Mouse (Mus musculus) intestine, postnatal 0 days (tissue): Measurements from ENCODE around the gene Gnpat. TPM values are rescaled to one million over a fixed set of nuclear protein-coding genes. Genes with fewer than 3 reads are reported as not detected.

Experiments
- ATAC-seq: fragments of 200-750 bp; cut with Nextera tagmentation; 2 replicates; pipeline ENCODE4 v1.8.0; 2017; ENCODE audit warnings: mild to moderate bottlenecking, moderate TSS enrichment, moderate library complexity
- H3K27ac ChIP-seq: fragments of 300-500 bp; sonication (generic); 2 replicates; pipeline ENCODE4 v1.5.1; 2014; ENCODE audit warnings: mild to moderate bottlenecking, low read depth, low read length, moderate library complexity
- H3K27me3 ChIP-seq: fragments of 300-500 bp; sonication (generic); replicated peaks from 2 replicates; pipeline ENCODE4 v1.6.1; 2014; ENCODE audit warnings: low read length, mixed read lengths; ENCODE audit not compliant: control insufficient read depth, insufficient read depth
- H3K36me3 ChIP-seq: fragments of 300-500 bp; sonication (generic); 2 replicates; pipeline ENCODE4 v1.6.1; 2014; ENCODE audit warnings: mild to moderate bottlenecking, moderate library complexity; ENCODE audit not compliant: control insufficient read depth, insufficient read depth
- H3K4me1 ChIP-seq: fragments of 300-500 bp; sonication (generic); replicated peaks from 2 replicates; pipeline ENCODE4 v1.6.1; 2014; ENCODE audit warnings: antibody characterized with exemption, low read length, mixed read lengths; ENCODE audit not compliant: control insufficient read depth, insufficient read depth
- H3K4me2 ChIP-seq: fragments of 300-500 bp; sonication (generic); replicated peaks from 2 replicates; pipeline ENCODE4 v1.6.1; 2014; ENCODE audit warnings: low read depth, mild to moderate bottlenecking, moderate library complexity
- H3K4me3 ChIP-seq: fragments of 300-500 bp; sonication (generic); 2 replicates; pipeline ENCODE4 v1.5.1; 2014; ENCODE audit warnings: low read depth, low read length
- H3K9ac ChIP-seq: fragments of 300-500 bp; sonication (generic); 2 replicates; pipeline ENCODE4 v1.6.1; 2014; ENCODE audit warnings: mild to moderate bottlenecking, low read depth, low read length
- H3K9me3 ChIP-seq: fragments of 300-500 bp; sonication (generic); 2 replicates; pipeline ENCODE4 v1.6.1; 2016; ENCODE audit warnings: mixed run types; ENCODE audit not compliant: control insufficient read depth
- CTCF ChIP-seq: sonication (generic); IDR thresholded peaks from 2 replicates; pipeline ENCODE4 v1.5.1; 2016; ENCODE audit warnings: low read depth, mild to moderate bottlenecking, control low read depth, antibody characterized with exemption, moderate library complexity
- WGBS: fragments of 180-500 bp; shearing (Covaris S2); extraction: QIAGEN DNeasy Blood & Tissue Kit; methylation state at CpG from one replicate; pipeline ENCODE4 v1.1.7; 2014; 5-methylcytosine and 5-hydroxymethylcytosine counted together
- polyA plus RNA-seq: library from polyadenylated mRNA; unstranded; fragments of >200 nt; fragmentation: Nextera tagmentation; extraction: Ambion mirVana; gene quantifications from 2 replicates; pipeline ENCODE4 v1.2.1, GENCODE M21; 2015

The Gnpat gene
- polyA plus RNA-seq, 1 experiment from 2014 or later, result 31.0 TPM

- no peaks in the 10 kb centered on the region for H3K9me3 ChIP-seq
- H3K27ac ChIP-seq, result no peak overlapping the region
- peaks cover 24% of the 10 kb centered on the region for H3K36me3 ChIP-seq
- H3K4me1 ChIP-seq, result peaks cover 6% of the 10 kb centered on the region; the same call in 1 of the 2 replicates
- H3K9ac ChIP-seq, result no peak overlapping the region
- 79% methylated on average over 18 of the region's 18 CpGs for WGBS
- no peak for ATAC-seq
- H3K27me3 ChIP-seq, result no peaks in the 10 kb centered on the region
- no peak overlapping the region for H3K4me3 ChIP-seq
- no peak overlapping the region for H3K4me2 ChIP-seq
- TF ChIP-seq CTCF, result no peak
Measured at GRCm38 (mm10) chr8:124917741-124918484, 55.1 kb downstream of the Gnpat start.

GRCm38 (mm10) chr8:124921369-124922279 lies 58.8 kb downstream of the Gnpat start:
- no peak overlapping the region for H3K9ac ChIP-seq
- H3K4me2 ChIP-seq, result peak overlapping the region; percentile 55
- no peaks in the 10 kb centered on the region for H3K27me3 ChIP-seq
- H3K4me1 ChIP-seq, result peaks cover 10% of the 10 kb centered on the region; the same call in 1 of the 2 replicates
- peak; percentile 75 for ATAC-seq
- no peaks in the 10 kb centered on the region for H3K9me3 ChIP-seq
- 33% methylated on average over 18 of the region's 18 CpGs for WGBS
- H3K36me3 ChIP-seq, result no peaks in the 10 kb centered on the region
- peak overlapping the region; percentile 5 for H3K4me3 ChIP-seq
- 0 out of 2 replicates have a peak overlapping the region, but pooled peaks have one; percentile 23 for H3K27ac ChIP-seq
- TF ChIP-seq CTCF, result peak; percentile 51

- no peaks in the 10 kb centered on the region for H3K9me3 ChIP-seq
- no peak overlapping the region for H3K27ac ChIP-seq
- no peak overlapping the region for H3K9ac ChIP-seq
- 33% methylated on average over 11 of the region's 11 CpGs for WGBS
- ATAC-seq, result no peak
- no peaks in the 10 kb centered on the region for H3K27me3 ChIP-seq
- peak overlapping the region; percentile 5 for H3K4me3 ChIP-seq
- H3K4me1 ChIP-seq, result peaks cover 10% of the 10 kb centered on the region; the same call in 1 of the 2 replicates
- peak overlapping the region; percentile 55 for H3K4me2 ChIP-seq
- no peaks in the 10 kb centered on the region for H3K36me3 ChIP-seq
- no peak for TF ChIP-seq CTCF
Measured at GRCm38 (mm10) chr8:124922490-124923089, 59.8 kb downstream of the Gnpat start.

GRCm38 (mm10) chr8:124923971-124924652 lies 61.3 kb downstream of the Gnpat start:
- Histone ChIP-seq H3K27me3 (no peaks in the 10 kb centered on the region), H3K9me3 (no peaks in the 10 kb centered on the region), H3K4me3 (no peak overlapping the region), H3K27ac (0 out of 2 replicates have a peak overlapping the region, but pooled peaks have one; percentile 11), H3K4me1 (peaks cover 10% of the 10 kb centered on the region; the same call in 1 of the 2 replicates), H3K36me3 (no peaks in the 10 kb centered on the region), H3K4me2 (no peak overlapping the region), H3K9ac (no peak overlapping the region)
- no peak for ATAC-seq
- no peak for TF ChIP-seq CTCF
- WGBS, result 75% methylated on average over 15 of the region's 15 CpGs

- H3K27ac ChIP-seq, result 0 out of 2 replicates have a peak overlapping the region, but pooled peaks have one; percentile 16
- no peaks in the 10 kb centered on the region for H3K9me3 ChIP-seq
- H3K4me2 ChIP-seq, result no peak overlapping the region
- peaks cover 10% of the 10 kb centered on the region; the same call in 1 of the 2 replicates for H3K4me1 ChIP-seq
- H3K36me3 ChIP-seq, result no peaks in the 10 kb centered on the region
- H3K9ac ChIP-seq, result no peak overlapping the region
- 58% methylated on average over 14 of the region's 14 CpGs for WGBS
- H3K27me3 ChIP-seq, result no peaks in the 10 kb centered on the region
- TF ChIP-seq CTCF, result no peak
- ATAC-seq, result no peak
- H3K4me3 ChIP-seq, result no peak overlapping the region
Measured at GRCm38 (mm10) chr8:124925544-124926266, 62.9 kb downstream of the Gnpat start.
